Mouse (Mus musculus): ENCODE data around the gene Nanp.

The Nanp gene

DNA sequence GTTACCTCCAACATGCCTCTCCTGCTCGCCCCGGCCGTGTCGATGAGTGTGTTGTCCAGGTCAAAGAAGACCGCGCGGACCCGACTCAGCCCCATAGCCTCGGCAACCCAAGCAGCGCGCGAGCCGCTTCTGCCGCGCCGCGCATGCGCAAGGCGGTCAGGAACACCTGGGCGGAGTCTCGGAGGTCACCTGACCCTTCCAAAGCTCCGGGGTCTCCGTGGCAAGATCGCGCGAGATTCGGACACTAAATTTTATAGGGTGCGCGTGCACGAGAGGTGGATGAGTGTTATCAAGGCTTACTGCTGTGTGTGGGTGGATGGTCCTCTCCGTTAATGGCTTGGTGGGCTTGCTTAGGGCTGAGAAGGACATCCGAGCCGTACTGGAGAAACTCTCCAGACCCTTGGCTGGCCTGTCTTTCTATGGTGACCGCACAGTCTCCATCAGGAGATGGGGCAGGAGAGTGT is at the start of gene Nanp, which contains the start of gene Ninl:
TSS of gene Nanp (minus strand) at position 167 of the 464 bp plus-strand sequence.
TSS of gene Ninl (minus strand) at position 151 of the 464 bp plus-strand sequence.
- in situ Hi-C loops (cut with MboI, MseI): no loop called here

DNA sequence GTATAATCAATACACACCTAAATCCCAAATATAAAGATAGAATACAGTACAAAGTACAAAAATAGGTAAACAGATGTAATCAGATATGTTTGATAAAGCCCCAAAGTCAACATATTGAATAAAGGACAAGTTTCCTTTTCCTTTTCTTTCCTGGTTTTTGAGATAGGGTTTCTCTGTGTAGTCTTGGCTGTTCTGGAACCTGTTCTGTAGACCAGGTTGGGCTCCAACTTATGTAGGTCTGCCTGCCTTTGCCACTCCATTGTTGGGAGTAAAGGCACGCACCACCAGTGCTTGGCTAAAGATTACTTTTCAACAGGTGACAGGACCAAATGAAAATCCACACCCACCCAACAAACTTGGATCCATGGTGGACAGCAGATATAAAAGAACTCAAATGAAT is 17.4 kb upstream of the Nanp start:
- in situ Hi-C loops (cut with MboI, MseI): no loop called here

DNA sequence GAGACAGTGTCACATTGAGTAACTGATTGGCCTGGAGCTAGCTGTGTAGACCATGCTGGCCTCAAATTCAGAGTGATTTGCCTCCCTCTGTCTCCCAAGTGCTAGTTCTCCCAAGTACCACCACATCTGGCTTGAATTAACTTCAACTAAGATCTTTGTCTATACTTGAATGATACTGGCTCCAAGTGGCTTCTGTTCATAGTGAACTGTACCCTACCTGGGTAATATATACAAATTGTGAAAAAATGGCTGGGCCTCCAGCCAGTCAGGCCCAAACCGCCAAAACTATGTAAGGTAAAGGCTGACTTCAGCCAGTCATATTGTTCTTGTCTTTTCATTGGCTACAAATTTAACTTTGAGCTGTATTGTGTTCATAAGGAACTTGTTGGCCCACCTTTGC is 1.2 kb upstream of the Nanp start:
- in situ Hi-C loops (cut with MboI, MseI): no loop called here

DNA sequence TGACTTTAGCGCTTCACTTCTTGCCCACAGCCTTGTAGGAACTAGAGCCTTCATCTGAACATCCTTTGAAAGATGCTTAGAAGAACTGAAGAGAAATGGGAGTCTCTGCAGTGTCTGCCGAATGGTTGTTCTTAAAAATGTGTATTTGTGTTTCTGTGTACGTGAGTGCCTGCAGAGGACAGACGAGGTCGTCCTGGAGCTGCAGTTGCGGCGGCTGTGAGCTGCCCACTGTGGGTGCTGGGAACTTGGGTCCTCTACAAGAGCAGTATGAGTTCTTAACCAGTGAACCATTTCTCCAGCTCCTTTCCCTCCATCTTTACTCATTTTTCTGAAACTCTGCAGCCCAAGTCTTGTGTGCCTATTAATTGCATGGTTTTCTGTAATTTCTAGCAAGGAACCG is 528 bp upstream of the Nanp start:
- in situ Hi-C loops (cut with MboI, MseI): no loop called here

DNA sequence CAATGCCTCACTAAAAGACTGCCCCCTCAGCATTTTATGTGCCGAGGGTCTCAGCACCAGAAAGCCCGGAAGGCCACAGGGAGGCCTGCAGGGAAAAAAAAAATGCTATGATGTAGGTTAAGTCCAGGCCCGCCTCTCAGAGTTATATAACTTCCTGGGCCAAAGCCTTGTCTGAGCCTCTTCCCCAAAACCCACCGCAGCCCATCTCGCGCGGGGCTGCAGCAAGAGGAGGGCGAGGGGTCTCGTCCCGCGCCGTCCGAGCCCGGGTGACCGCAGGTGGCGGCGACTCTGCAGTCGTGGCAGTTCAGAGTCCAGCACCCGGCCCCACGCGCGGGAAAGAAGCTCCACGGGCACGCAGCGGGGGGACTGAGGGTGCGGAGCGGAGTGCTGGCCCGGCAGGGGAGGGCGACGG is 381 bp downstream of the Nanp start:
- in situ Hi-C loops (cut with MboI, MseI): no loop called here

DNA sequence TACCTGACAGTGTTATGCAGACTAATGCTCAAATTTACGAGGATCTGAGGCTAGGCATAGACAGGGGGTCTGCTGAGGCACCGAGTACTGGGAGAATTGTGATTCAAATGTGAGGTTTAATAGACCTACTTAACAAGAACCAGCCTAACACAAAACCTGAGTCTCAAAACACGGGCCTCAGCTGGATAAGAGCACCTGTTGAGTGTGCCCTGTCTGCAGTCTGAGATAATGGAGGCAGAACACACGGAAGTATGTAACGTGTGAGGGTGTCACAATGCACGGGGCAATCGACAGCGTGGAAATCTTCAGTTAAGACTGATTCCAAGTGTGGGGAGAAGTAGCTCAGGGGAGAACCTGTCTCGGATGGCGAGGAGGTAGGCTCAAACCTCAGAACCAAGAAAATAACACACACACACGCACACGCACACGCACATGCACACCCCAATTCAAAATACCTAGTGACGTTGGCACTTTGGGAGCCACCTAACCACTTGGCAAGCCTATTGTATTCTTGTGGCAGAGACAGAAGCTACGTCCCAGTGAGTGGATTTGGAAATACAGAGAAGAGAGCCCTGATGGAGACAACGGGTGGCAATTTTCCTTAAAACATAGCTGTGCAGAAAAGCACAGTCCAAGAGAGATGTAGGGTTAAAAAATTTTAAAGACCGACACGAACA is 1.2 kb downstream of the Nanp start:
- in situ Hi-C loops (cut with MboI, MseI): no loop called here

DNA sequence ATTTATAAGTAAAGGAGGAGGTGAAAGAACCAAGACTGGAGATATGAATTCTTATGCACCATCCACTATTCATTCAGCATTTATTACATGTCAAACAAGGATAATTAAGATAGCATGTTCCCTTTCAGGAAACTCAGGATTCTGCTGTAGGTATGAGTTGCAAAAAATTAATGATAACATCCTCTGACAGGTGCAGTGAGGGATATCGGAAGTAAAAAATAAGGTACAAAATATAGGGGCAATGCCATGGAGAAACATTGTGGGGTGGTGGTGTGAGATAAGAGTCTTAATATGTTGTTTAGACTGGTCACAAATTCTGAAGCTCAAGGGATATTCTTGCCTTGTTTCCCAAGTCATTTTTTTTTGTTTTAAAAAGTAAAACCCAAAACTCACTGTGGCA is 1.9 kb downstream of the Nanp start:
- in situ Hi-C loops (cut with MboI, MseI): no loop called here

DNA sequence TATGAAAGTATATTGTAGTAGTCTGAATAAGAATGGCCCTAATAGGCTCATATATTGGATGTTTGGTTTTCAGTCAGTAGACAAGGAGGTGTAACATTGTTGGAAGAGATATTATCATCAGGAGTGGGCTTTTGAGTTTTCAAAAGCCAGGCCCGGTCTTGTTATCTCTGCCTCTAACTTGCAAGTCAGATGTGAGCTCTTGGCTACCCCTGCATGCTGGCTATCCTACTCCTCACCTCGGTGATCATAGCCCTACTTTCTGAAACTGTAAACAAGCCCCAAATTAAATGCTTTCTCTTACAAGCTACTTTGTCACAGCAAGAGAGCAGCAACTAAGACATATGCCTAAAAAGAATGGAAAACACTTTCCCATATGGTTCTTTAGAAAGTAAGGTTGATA is 2.5 kb downstream of the Nanp start:
- in situ Hi-C loops (cut with MboI, MseI): no loop called here

DNA sequence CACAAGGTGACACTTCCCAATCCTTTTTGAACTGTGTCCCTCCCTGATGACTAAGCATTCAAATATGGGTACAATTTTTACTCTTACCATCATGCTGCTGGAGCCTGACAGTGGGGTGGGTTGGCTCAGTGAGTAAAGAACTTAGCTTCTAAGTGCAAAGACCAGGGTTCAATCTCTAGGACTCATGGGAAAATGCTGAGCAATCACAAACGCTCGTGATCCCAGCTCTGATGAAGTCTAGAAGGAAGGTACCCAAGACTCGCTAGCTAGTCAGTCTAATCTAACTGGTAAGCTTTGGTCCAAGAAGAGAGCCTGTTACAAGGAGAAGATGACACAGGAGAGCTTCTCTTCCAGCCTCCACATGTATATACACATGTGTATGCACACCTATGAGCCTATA is 4.8 kb downstream of the Nanp start:
- in situ Hi-C loops (cut with MboI, MseI): no loop called here

DNA sequence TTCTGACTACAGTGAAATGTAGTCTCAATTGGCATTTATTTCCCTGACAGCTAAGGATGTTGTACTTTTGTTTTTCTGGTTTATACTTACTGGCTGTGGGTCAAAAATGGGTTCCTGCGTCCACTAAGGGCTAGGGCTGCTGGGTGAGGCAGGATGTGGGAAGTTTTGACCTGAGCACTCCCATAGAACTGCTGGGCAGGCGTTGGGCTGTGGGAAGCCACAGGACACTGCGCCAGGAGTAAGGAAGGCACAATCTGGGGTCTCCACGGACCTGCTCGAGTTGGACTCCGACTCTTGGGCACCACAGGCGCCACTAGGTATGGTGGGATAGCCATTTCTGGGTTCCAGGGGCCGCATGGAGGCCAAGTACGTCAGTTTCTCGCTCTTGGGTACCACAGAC is 18.0 kb downstream of the Nanp start:
- in situ Hi-C loops (cut with MboI, MseI): loop anchor here (10.0 kb wide), 1 partner anchor 1676 kb away; no protein-coding TSS in a partner anchor

DNA sequence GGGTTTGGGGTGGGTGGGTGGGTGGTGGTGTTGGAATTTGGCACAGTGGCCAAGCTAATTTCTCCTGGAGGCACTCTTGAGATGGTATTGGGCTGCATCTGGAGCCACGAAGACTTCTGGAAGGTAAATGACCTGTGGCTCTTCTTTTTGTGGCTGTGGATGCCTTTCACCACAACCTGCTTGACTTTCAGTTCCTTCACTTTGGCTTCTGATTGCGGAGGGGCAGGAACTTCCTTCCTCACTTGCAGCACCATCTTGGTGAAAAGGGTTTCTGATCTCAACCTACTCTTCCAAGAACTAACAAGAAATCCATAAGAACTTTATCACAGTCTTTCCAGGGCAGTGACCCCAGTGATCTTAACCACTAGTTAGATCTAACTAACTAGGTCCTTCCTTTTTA is 23.9 kb downstream of the Nanp start:
- in situ Hi-C loops (cut with MboI, MseI): no loop called here

DNA sequence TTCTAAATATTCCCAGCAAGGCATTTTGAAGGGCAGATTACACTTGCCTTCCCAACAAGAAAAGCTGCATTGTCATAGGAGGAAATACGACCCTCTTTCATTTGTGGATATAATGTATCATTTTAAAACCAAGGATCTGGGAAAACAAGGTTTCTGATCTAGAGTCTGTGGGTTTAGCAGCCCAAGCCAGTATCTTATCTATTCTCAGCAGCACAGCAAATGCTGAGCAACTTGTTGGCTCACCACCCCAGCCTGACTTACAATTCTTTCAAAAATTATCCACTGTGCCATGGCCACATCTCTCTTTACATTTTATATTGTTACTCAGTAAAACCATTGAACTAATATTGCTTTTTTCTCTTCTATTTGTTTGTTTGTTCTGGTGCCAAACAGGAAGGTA is 27.9 kb downstream of the Nanp start:
- in situ Hi-C loops (cut with MboI, MseI): no loop called here

DNA sequence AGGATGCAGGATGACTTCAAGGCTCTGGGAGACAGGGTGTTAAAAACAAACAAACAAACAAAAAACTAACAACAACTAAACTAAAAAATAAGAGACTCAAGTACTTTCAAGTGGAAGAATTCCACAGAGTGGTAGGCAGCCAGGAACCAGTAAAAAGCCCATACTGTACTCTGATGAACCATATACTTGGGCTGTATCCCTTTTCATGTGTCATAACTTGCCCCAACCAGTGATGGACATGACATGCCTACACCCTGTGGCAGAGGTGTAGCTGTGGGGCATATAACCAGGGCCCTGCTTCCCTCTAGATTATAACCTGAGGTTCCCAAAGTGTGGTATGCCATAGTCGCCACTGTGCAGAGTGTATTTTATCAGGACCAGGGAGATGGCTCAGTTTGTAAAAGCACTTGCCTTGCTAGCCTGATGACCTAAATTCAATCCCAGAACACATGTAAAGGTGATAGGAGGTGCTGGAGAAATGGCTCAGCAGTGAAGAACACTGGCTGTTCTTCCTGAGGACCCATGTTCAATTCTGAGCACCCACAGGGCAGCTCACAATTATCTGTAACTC is 29.6 kb downstream of the Nanp start:
- in situ Hi-C loops (cut with MboI, MseI): no loop called here

DNA sequence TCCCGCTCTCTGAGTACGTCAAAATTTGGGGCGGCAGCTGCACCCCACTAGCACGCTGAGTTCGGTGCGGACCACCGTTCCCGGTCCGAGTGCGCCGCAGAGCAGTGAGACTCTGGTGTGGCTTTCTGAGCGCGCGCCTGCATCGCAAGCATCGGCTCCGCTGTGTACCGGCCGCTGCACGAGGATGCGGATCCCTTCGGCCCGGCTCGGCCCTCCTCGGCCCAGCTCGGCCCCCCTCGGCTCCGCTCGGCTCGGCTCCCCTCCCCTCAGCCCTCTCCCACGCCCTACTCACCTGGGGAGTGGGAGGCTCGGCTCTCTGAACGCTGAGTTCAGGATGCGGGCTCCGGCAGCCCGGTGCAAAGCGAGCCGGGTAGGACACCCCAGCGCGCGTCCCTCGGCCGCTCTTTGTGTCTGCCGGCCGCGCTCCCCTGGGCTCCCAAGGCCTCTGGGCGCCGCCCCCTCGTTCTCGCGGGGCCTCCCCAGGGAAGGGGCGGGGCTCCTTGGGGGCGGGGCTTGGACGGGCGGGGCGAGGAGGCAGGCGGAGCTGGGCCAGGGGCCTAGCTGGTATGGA is 30.2 kb downstream of the Nanp start:
- in situ Hi-C loops (cut with MboI, MseI): no loop called here

DNA sequence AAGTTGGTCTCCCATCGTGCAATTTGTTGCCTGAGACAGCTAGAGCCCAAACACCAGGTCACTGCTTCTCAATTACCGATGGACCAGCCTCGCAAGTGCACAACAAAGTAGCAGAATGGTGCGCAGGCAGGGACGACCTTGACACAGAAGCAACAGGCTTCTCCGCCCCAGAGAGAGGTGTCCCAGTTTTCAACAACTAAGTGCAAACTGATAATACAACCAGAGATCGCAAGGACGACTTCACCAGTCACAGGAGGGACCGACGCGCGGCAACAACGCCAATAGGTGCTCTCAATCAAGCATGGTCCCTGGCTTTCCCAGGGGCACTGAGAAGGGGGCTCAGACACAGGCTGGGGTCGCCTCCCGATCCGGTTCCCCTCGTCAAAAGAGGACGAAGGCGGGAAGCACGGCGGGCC is 30.7 kb downstream of the Nanp start:
- in situ Hi-C loops (cut with MboI, MseI): no loop called here

DNA sequence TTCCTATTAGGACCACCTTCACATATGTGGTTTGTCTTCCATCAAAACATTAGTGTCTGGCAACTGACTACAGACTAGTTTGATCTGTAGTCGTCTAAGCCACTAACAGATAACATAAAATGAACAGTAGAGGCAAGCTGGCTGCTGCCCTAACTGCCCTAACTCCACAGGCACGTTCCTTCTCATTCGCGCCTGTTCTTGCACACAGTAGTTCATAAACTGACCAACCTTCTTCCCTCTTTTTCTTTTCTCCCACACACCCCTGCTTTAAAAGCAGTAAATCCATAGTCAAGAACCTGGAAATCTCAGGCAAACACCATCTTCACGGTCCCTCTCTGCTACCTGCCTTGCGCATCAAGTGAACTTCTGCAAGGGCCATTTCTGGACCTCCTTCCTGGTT is 31.2 kb downstream of the Nanp start:
- in situ Hi-C loops (cut with MboI, MseI): no loop called here

DNA sequence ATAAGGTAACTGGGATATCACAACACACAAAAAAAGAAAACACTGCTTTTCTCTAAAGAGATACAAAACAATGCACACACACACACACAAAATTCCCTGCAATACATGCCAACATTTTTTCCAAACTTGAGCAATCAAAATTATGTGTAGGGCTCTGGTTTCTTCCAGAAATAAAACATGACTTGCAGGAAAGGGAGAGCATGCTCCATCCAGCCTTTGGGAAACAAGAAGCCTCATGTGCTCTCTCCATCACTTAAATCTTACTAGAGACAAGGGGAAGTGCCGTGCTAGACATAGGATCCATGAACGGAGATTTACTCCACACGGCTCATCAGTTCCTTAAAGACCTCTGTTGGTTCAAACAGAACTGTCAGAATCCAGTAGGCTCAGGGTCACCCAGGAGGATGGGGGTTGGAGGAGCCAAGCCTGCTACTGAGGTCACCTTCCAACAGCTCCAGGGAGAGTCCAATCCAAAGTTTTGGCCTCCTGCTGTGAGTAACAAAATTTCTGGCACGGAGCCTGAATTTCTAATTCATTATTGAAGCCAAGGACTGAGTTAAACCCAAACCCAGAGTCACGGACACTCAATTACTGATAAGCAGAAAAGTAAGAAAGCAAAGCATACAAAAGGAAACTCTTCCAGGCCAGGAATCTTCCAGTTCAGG is 32.8 kb downstream of the Nanp start:
- in situ Hi-C loops (cut with MboI, MseI): no loop called here

DNA sequence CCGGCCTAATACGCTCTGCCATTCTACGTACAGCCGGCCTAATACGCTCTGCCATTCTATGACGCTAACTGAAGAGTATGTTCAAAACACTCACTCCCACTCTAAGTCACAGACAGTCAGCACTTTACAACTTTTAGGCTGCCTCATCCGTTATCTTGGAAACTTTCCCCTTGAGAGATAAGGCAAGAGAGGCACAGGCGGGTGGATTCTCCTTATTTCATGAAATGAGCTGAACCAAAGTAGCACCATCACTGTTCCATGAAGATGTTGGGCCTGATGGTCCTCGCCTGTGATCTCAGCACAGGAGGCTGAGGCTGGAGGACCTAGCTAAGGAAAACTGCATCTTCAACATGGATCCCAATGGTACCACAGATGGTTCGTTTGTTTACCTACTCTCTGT is 34.8 kb downstream of the Nanp start:
- in situ Hi-C loops (cut with MboI, MseI): no loop called here

DNA sequence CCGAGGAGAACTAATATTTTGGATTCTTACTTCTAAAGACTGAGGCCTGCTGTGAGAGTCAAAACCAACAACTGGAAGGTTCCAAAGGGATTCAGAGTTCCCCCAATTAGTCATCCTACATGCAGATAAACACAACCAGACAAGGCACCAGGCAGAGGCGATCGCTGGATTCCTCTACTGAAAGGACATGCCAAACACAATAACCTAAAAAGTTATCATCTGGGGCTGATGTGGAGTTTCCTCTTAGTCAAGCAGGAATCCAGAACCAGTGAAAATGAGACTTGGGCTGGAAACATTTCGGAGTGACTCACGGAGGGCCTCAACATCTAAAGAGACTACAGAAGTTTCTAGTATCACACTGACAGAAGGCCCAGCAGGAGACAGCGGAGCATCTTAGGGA is 35.4 kb downstream of the Nanp start:
- in situ Hi-C loops (cut with MboI, MseI): no loop called here

DNA sequence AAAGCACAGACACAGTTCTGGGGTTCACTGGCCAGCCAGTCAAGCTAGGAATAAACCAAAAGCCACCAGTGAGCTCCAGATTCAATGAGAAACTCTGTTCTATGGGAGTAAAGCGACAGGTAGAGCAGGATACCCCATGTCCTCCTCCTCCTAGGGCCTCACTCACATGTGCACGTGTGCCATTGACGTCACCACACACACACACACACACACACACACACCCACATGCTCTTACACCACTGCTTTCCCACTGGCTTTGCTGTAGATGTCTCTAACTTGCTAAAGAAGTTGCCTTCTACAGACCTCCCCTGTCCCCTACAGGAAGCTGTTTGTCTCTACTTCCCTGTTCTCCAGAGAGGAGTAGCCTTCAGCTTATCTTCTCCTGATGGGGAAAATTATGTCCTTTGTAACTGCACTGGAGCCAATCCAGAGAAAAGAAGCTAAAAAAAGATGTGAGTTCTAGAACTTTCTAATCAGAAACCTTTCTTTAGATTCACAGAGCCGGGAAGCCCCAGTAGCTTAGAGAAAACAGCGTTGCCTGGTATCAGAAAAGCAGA is 37.5 kb downstream of the Nanp start:
- in situ Hi-C loops (cut with MboI, MseI): no loop called here

DNA sequence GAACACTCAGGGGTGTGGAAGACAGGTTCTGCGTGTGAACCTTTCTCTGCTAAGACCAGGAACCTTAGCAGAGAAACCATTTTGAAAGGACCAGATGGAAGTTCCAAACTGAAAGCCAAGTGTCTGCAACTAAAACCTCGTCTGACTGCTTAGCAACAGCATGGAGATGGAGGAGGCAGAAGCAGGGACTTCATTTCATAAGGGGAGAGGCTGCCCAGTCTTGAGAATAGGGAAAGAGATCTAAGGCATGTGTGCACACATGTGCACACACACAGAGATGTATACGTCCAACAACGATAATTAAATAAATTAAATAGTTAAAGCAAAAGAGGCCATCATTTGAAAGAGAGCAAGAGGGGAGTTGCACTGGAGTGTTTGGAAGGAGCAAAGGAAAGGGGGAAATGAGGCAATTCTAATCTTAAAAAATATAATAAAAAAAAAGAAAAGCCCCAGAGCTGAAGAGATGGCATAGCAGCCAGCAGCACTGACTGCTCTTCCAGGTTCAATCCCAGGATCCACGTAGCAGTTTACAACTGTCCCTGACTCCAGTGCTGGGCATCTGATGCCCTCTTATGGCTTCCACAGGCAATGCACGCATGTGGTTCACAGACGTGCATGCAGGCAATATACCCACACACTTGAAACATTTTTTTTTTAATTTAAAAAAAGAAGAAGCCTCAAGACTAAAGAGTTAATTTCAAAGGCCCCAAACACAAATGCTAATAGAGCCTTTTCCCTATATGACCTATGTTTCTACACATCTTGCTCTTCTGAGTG is 38.6 kb downstream of the Nanp start:
- in situ Hi-C loops (cut with MboI, MseI): no loop called here

DNA sequence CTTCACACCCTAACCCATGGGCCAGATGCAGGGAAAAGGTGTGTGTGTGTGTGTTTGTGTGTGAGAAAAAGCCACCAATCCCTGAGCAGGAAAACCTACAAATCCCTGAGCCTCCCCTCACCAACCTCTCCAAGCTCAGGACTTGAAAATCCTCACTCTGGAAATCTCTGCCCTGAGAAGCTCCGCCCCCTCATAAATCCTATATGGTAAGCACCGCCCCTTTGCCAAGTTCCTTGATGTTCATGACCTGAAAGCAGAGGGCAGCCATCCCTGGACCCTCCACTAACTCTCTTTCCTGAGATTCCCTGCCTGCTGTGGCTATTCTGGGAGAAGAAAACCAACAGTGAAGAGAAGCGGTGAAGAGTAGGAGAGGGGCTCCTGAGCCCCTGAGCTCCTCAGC is 40.2 kb downstream of the Nanp start:
- in situ Hi-C loops (cut with MboI, MseI): no loop called here

All from T-helper 2 cell (primary cell).